Mouse (Mus musculus) lung, postnatal 10 days (tissue): ENCODE measurements at regions not wholly inside any gene's neighbourhood (a gene's known extent, or its start where the extent isn't known, plus 50 kb on each side); places are given as distances from the start of the nearest gene placed in this dataset.

Source experiments
- DNase-seq: peaks from one replicate; pipeline ENCODE4 v3.0.0; 2021

- DNase-seq: no peak
Observed at GRCm38 (mm10) chr7:76146385-76146784, 83.3 kb upstream of the Agbl1 start.

GRCm38 (mm10) chr7:76156869-76157268, 72.8 kb upstream of the Agbl1 start:
- no peak for DNase-seq

DNA sequence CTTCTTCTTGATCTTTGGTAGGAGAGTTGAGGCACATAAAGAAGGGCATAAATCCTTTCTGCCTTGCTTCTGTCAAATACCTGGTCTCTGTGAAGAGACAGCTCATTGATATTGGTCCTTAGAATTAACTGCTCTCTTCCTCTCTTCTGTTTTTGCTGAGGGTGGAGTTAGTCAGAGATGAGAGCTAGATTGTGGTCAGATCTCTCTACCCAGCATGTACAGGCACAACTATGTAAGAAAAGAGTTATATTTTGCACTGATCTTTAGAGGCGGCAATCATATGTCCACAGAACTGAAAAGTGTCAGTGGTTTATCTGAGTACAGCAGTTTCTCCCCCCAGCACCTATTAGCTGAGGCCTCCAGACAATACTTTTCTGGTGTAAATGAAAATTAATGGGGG, 65.5 kb upstream of the Agbl1 start:
- DNase-seq: no peak

DNA sequence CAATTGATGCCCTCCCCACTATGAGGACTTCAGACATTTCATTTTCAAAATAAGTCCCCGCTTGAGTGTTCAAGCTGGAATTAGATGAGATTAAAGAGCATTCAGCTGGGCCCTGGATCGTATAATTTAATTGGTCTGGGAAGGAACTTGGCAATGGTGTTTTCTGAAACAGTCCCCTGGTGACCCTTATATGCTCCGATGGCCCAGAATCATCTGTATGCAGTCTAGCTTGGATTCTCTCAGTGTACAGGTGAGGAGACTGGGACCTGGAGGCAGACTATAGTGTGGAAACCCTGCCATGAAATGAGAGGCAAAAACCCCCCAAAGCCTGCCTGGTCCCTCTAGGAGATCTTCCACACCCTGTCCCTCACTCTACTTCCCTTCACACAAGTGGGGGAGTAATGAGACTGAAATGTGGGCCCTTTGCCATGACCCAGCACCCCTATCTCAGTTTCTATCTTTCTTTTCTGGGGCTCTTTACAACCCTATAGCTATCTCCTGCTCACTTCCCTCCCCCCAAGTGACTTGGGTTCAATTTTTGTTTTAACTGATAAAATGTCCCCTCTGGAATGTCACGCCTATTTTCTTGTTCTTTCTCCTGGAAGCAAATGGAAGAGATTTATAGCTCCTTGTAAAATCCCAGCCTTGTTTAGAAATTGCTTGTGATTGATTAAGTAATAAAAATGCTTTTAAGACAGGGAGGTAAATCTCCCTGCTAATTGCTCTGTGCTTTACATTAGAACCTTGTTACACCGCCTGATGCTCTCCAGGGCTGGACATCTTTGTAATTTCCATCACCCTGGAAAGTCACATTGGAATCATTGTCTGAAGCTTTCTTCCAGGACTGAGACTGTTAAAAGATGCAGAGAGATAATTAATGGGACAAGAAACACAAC, 64.7 kb upstream of the Agbl1 start:
- no peak for DNase-seq

DNA sequence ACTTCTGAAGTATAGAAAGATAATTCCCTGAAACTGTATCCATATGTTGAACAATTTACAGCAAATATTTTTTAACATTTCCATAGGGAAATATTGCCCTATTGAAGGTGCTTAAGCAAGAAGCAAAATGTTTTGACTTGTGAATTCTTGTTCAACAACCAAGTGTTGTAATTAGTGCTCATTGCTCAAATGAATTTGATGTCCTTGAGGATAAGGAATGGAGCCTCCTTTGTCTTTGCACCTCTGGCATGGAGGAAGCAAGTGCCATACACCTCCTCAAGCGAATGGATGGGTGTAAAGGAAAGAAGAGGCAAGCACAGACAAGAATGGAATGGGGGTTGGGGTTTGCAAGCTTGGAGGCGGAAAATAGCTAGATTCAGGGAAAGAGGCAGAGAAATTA, 59.2 kb upstream of the Agbl1 start:
- DNase-seq: no peak

- DNase-seq: no peak
Observed at GRCm38 (mm10) chr7:76176235-76176634, 53.5 kb upstream of the Agbl1 start.

DNA sequence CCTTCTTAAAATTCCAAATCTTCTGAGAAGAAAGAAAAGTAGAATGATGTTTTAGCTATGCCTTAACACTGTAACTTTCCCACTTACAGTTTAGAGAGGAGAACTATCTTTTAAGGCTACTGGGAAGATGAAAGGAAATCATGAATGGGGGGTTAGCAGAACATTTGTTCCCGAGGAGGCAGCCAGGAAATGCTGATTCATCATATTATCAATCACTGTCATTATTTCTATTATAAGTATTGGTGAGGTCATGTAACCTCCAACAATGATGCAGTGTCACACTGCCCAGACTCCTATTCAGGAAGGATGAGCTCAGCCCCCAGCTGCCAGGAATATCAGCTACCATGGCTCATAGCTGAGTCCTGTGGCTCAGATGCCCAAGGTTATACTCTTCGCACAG, 52.3 kb upstream of the Agbl1 start:
- no peak for DNase-seq
